Mouse (Mus musculus) CH12.LX (cell line): Measurements from ENCODE around the gene D230025D16Rik. TPM values are rescaled to one million over a fixed set of nuclear protein-coding genes. Genes with fewer than 3 reads are reported as not detected.
"Not testable (repeated sequence)": the region's sequence is repeated elsewhere in the genome, so short reads cannot be mapped to it uniquely, and the experiment has no call there.

ENCODE experiments used
- DNase-seq: peaks from one replicate; pipeline ENCODE4 v3.0.0-alpha.2; 2013; ENCODE audit errors: extremely low read depth
- H3K27ac ChIP-seq: 2 replicates; pipeline ENCODE4 v1.5.1; 2012; ENCODE audit warnings: low read depth, mild to moderate bottlenecking, control low read depth, moderate library complexity; ENCODE audit not compliant: insufficient read depth
- H3K27me3 ChIP-seq: replicated peaks from 2 replicates; pipeline ENCODE3; 2012; ENCODE audit warnings: inconsistent platforms
- H3K36me3 ChIP-seq, 2 experiments: replicated peaks in 1 of 2; 2 replicates each; pipeline versions ENCODE3 to v1.6.1; 2012; ENCODE audit warnings: inconsistent platforms in 1 of 2, low read length in 1 of 2, mild to moderate bottlenecking in 1 of 2, mixed read lengths in 1 of 2, moderate library complexity in 1 of 2; ENCODE audit not compliant: control insufficient read depth in 1 of 2, insufficient read depth in 1 of 2
- H3K4me1 ChIP-seq, 2 experiments: 2 replicates each; pipeline ENCODE4 v1.6.1; 2012; ENCODE audit warnings: inconsistent platforms in 1 of 2, moderate library complexity in 1 of 2; ENCODE audit not compliant: insufficient read depth in 2 of 2, control insufficient read depth in 1 of 2
- H3K4me2 ChIP-seq: 2 replicates; pipeline ENCODE4 v1.6.1; 2012; ENCODE audit warnings: low read depth, mild to moderate bottlenecking, control low read depth; ENCODE audit not compliant: poor library complexity, insufficient read depth, severe bottlenecking
- H3K4me3 ChIP-seq, 3 experiments: fragments of 150-350 bp in 1 of 3; sonication (generic) in 1 of 3; replicated peaks in 1 of 3; 2 replicates each; pipeline versions ENCODE3 to v1.5.1; 2011 to 2012; ENCODE audit warnings: low read depth in 2 of 3, low read length in 2 of 3, mild to moderate bottlenecking in 2 of 3, moderate library complexity in 2 of 3, control low read depth in 1 of 3, improper control_type of control experiment in 1 of 3, inconsistent platforms in 1 of 3, mixed read lengths in 1 of 3; ENCODE audit not compliant: poor library complexity in 1 of 3
- H3K79me2 ChIP-seq: replicated peaks from 2 replicates; pipeline ENCODE4 v1.6.1; 2012; ENCODE audit warnings: mild to moderate bottlenecking, moderate library complexity; ENCODE audit not compliant: control insufficient read depth, poor library complexity, insufficient read depth, severe bottlenecking; ENCODE audit errors: extremely low read depth
- H3K9ac ChIP-seq: 2 replicates; pipeline ENCODE4 v1.6.1; 2012; ENCODE audit warnings: low read depth, mild to moderate bottlenecking, control low read depth, moderate library complexity; ENCODE audit not compliant: insufficient read depth
- H3K9me3 ChIP-seq: replicated peaks from 2 replicates; pipeline ENCODE3; 2012; ENCODE audit warnings: low read length, inconsistent platforms, mixed read lengths
- EP300 ChIP-seq: IDR thresholded peaks from 2 replicates; pipeline ENCODE4 v1.6.1; 2011; ENCODE audit warnings: low read length, improper control_type of control experiment
- ETS1 ChIP-seq: conservative IDR thresholded peaks from 2 replicates; pipeline ENCODE4 v1.6.1; 2012; ENCODE audit warnings: low read depth, mild to moderate bottlenecking, inconsistent platforms, low read length, improper control_type of control experiment, moderate library complexity
- GABPA ChIP-seq: IDR thresholded peaks from 2 replicates; pipeline ENCODE4 v1.6.1; 2012; ENCODE audit warnings: low read depth, low read length, improper control_type of control experiment, inconsistent platforms; ENCODE audit not compliant: insufficient replicate concordance
- HCFC1 ChIP-seq: IDR thresholded peaks from 2 replicates; pipeline ENCODE4 v1.6.1; 2012; ENCODE audit warnings: low read depth, mild to moderate bottlenecking, inconsistent platforms, low read length, improper control_type of control experiment
- JUND ChIP-seq: conservative IDR thresholded peaks from 2 replicates; pipeline ENCODE4 v1.6.1; 2011; ENCODE audit warnings: low read depth, low read length, improper control_type of control experiment
- MAX ChIP-seq: IDR thresholded peaks from 2 replicates; pipeline ENCODE4 v1.6.1; 2011; ENCODE audit warnings: low read length, improper control_type of control experiment
- MXI1 ChIP-seq: IDR thresholded peaks from 2 replicates; pipeline ENCODE4 v1.6.1; 2011; ENCODE audit warnings: mild to moderate bottlenecking, low read depth, low read length, improper control_type of control experiment
- NELFE ChIP-seq: IDR thresholded peaks from 2 replicates; pipeline ENCODE4 v1.6.1; 2011; ENCODE audit warnings: low read depth, low read length, improper control_type of control experiment
- NRF1 ChIP-seq: IDR thresholded peaks from 2 replicates; pipeline ENCODE4 v1.6.1; 2014; ENCODE audit warnings: low read depth, mild to moderate bottlenecking, inconsistent platforms, low read length, improper control_type of control experiment, moderate library complexity
- TBP ChIP-seq: conservative IDR thresholded peaks from 2 replicates; pipeline ENCODE4 v1.6.1; 2011; ENCODE audit warnings: low read depth, low read length, improper control_type of control experiment
- USF1 ChIP-seq: IDR thresholded peaks from 2 replicates; pipeline ENCODE4 v1.6.1; 2014; ENCODE audit warnings: low read depth, mild to moderate bottlenecking, inconsistent platforms, low read length, improper control_type of control experiment
- ZC3H11A ChIP-seq: IDR thresholded peaks from 2 replicates; pipeline ENCODE4 v1.6.1; 2012; ENCODE audit warnings: low read depth, mild to moderate bottlenecking, inconsistent platforms, low read length, improper control_type of control experiment
- dilution Hi-C: fragments of 300-500 bp; cut with MboI; formaldehyde crosslinking; loops from 2 replicates; pipeline ENCODE4 v1.14.3; 2020; ENCODE audit warnings: low sequenced_read_pairs; ENCODE audit not compliant: extremely low pct_unique_long_range_greater_than_20kb, extremely low pct_ligation_motif_present
- in situ Hi-C: fragments of 300-500 bp; cut with MboI; formaldehyde crosslinking; loops from 3 replicates; pipeline ENCODE4 v1.14.3; 2019; ENCODE audit warnings: low sequenced_read_pairs, low pct_ligation_motif_present, low pct_unique_long_range_greater_than_20kb, mixed read lengths
- polyA plus RNA-seq: library from polyadenylated mRNA; unstranded; fragments of >175 nt; gene quantifications from 2 replicates; pipeline ENCODE4 v1.2.1, GENCODE M21; 2012; ENCODE audit warnings: low read depth; ENCODE audit not compliant: insufficient read length
- total RNA-seq, 2 experiments: library from RNA; depleted of rRNA; stranded (reverse); fragments of 300-350 nt in 1 of 2; fragments of >200 nt in 1 of 2; gene quantifications; 2 replicates each; pipeline ENCODE4 v1.2.3; 2012 to 2014

D230025D16Rik gene
- total and polyA plus RNA-seq, 3 experiments, result 10.7 to 21.5 (median 14.0) TPM

GRCm38 (mm10) chr8:105224413-105225271 is at the start of gene D230025D16Rik (continued):
- TF ChIP-seq HCFC1, result peak; percentile 87

- H3K27ac ChIP-seq, H3K9me3 ChIP-seq, H3K4me3 ChIP-seq, H3K27me3 ChIP-seq, in situ Hi-C loops, DNase-seq, H3K9ac ChIP-seq, H3K4me2 ChIP-seq, dilution Hi-C loops: not testable (repeated sequence)
- peaks cover 54% of the 10 kb centered on the region for H3K79me2 ChIP-seq
- H3K36me3 ChIP-seq, result peaks cover 8 to 48% of the 10 kb centered on the region in 2 experiments
- peaks cover 4 to 12% of the 10 kb centered on the region in 2 experiments for H3K4me1 ChIP-seq
These were observed 49.7 kb upstream of the D230025D16Rik start for GRCm38 (mm10) chr8:105175287-105175686.

GRCm38 (mm10) chr8:105178211-105178800 is 46.6 kb upstream of the D230025D16Rik start:
- Histone ChIP-seq H3K4me1 (peaks cover 4 to 6% of the 10 kb centered on the region in 2 experiments; a peak in 3 of 4 replicates), H3K9ac (no peak overlapping the region), H3K79me2 (peaks cover 42% of the 10 kb centered on the region), H3K9me3 (no peaks in the 10 kb centered on the region), H3K27me3 (no peaks in the 10 kb centered on the region), H3K36me3 (peaks cover 8 to 70% of the 10 kb centered on the region in 2 experiments), H3K4me3 (no peak overlapping the region), H3K27ac (no peak overlapping the region), H3K4me2 (no peak overlapping the region)
- in situ Hi-C loops, result no loop called here
- dilution Hi-C loops, result no loop called here
- TF ChIP-seq GABPA (no peak), EP300 (no peak), ZC3H11A (no peak), USF1 (no peak), MAX (no peak), NELFE (no peak), JUND (no peak), ETS1 (no peak), MXI1 (no peak), NRF1 (no peak), TBP (no peak)
- no peak for DNase-seq
